Mouse (Mus musculus): ENCODE measurements around the gene Tsc22d3. TPM values are rescaled to one million over a fixed set of nuclear protein-coding genes. Genes with fewer than 3 reads are reported as not detected.

The Tsc22d3 gene
- polyA plus RNA-seq, 1 experiment from 2014 or later: 131 TPM

Other genes starting within 250 kb of the Tsc22d3 start
- 37.7 and 44.1 TPM in 2 replicates for gene Prps1, start 144.0 kb downstream of the Tsc22d3 start, polyA plus RNA-seq (2015; fragmentation: Nextera tagmentation; extraction: Ambion mirVana)
- gene Mid2, start 63.9 kb upstream of the Tsc22d3 start, polyA plus RNA-seq (2015; fragmentation: Nextera tagmentation; extraction: Ambion mirVana): 6.3 and 7.4 TPM in 2 replicates
- gene Tex13b, start 212.8 kb upstream of the Tsc22d3 start, polyA plus RNA-seq (2015; fragmentation: Nextera tagmentation; extraction: Ambion mirVana): not detected in 2 replicates

Data from limb, embryonic 15.5 days (tissue).